Mouse (Mus musculus): ENCODE results near the gene Car5a.

- no peak for TF ChIP-seq CHD2 (IDR thresholded peaks at IDR 0.05; ENCODE audit: low read depth, low read length)
- TF ChIP-seq HCFC1 (IDR thresholded peaks at IDR 0.05; ENCODE audit: borderline replicate concordance, insufficient read depth, low read length): no peak
These were observed 8.1 kb upstream of the Car5a start for GRCm38 (mm10) chr8:121952800-121953199.
